Mouse (Mus musculus): ENCODE data around the gene Pla1a.

Gene Pla1a

GRCm38 (mm10) chr16:38389284-38389893 is 43.6 kb downstream of the Pla1a start:
- DNase-seq (ENCODE audit: low read depth, low spot score), result no peak

- no peak for DNase-seq (ENCODE audit: low read depth, low spot score)
Observed at GRCm38 (mm10) chr16:38388757-38389156, 44.2 kb downstream of the Pla1a start.

- no peak for DNase-seq (ENCODE audit: low read depth, low spot score)
Observed at GRCm38 (mm10) chr16:38387389-38387788, 45.6 kb downstream of the Pla1a start.

- no peak for DNase-seq (ENCODE audit: low read depth, low spot score)
Observed at GRCm38 (mm10) chr16:38385700-38386099, 47.2 kb downstream of the Pla1a start.

GRCm38 (mm10) chr16:38385184-38385634 is 47.7 kb downstream of the Pla1a start:
- no peak for DNase-seq (ENCODE audit: low read depth, low spot score)

- DNase-seq (ENCODE audit: low read depth, low spot score), result no peak
Observed at GRCm38 (mm10) chr16:38383683-38384082, 49.3 kb downstream of the Pla1a start.

- no peak for DNase-seq (ENCODE audit: low read depth, low spot score)
Observed at GRCm38 (mm10) chr16:38379926-38380325, 53.0 kb downstream of the Pla1a start.

GRCm38 (mm10) chr16:38379493-38379892 is 53.5 kb downstream of the Pla1a start:
- DNase-seq (ENCODE audit: low read depth, low spot score), result no peak

GRCm38 (mm10) chr16:38379088-38379487 is 53.9 kb downstream of the Pla1a start:
- no peak for DNase-seq (ENCODE audit: low read depth, low spot score)

- DNase-seq (ENCODE audit: low read depth, low spot score), result no peak
Observed at GRCm38 (mm10) chr16:38378591-38378990, 54.4 kb downstream of the Pla1a start.

GRCm38 (mm10) chr16:38377546-38377945 is 55.4 kb downstream of the Pla1a start:
- no peak for DNase-seq (ENCODE audit: low read depth, low spot score)

GRCm38 (mm10) chr16:38376841-38377249 is 56.1 kb downstream of the Pla1a start:
- DNase-seq (ENCODE audit: low read depth, low spot score), result no peak

GRCm38 (mm10) chr16:38376163-38376840 is 56.6 kb downstream of the Pla1a start:
- DNase-seq (ENCODE audit: low read depth, low spot score), result peak; percentile 38

- no peak for DNase-seq (ENCODE audit: low read depth, low spot score)
Observed at GRCm38 (mm10) chr16:38375182-38375581, 57.8 kb downstream of the Pla1a start.

GRCm38 (mm10) chr16:38374379-38375140 is 58.4 kb downstream of the Pla1a start:
- DNase-seq (ENCODE audit: low read depth, low spot score), result peak; percentile 55

- no peak for DNase-seq (ENCODE audit: low read depth, low spot score)
Observed at GRCm38 (mm10) chr16:38373941-38374340, 59.0 kb downstream of the Pla1a start.

GRCm38 (mm10) chr16:38373439-38373838 is 59.5 kb downstream of the Pla1a start:
- DNase-seq (ENCODE audit: low read depth, low spot score), result no peak

GRCm38 (mm10) chr16:38372876-38373275 is 60.1 kb downstream of the Pla1a start:
- no peak for DNase-seq (ENCODE audit: low read depth, low spot score)

- DNase-seq (ENCODE audit: low read depth, low spot score), result no peak
Observed at GRCm38 (mm10) chr16:38371705-38372296, 61.1 kb downstream of the Pla1a start.

GRCm38 (mm10) chr16:38370633-38371374 is 62.1 kb downstream of the Pla1a start:
- no peak for DNase-seq (ENCODE audit: low read depth, low spot score)

GRCm38 (mm10) chr16:38369992-38370484 is 62.9 kb downstream of the Pla1a start:
- no peak for DNase-seq (ENCODE audit: low read depth, low spot score)
